Mouse (Mus musculus): Measurements from ENCODE around the gene Tln1.

- TF ChIP-seq POLR2A (IDR thresholded peaks at IDR 0.05; ENCODE audit: borderline replicate concordance, control insufficient read depth, low read depth, low read length): no peak
- no peak for TF ChIP-seq CTCF (IDR thresholded peaks at IDR 0.05; ENCODE audit: control insufficient read depth, insufficient read depth, low read length)
Measured at GRCm38 (mm10) chr4:43573561-43573960, 11.1 kb upstream of the Tln1 start.
